Mouse (Mus musculus) heart, postnatal 0 days (tissue): ENCODE results near the gene Rarres1. TPM values are rescaled to one million over a fixed set of nuclear protein-coding genes. Genes with fewer than 3 reads are reported as not detected.

ENCODE experiments used
- ATAC-seq: fragments of 200-750 bp; cut with Nextera tagmentation; 2 replicates; pipeline ENCODE4 v1.8.0; 2017; ENCODE audit warnings: low read depth, moderate number of reproducible peaks, moderate library complexity; ENCODE audit not compliant: insufficient read depth
- DNase-seq: peaks from one replicate; pipeline ENCODE4 v3.0.0-alpha.2; 2016; ENCODE audit warnings: low spot score
- H3K27ac ChIP-seq: fragments of 300-500 bp; sonication (generic); 2 replicates; pipeline ENCODE4 v1.5.1; 2014; ENCODE audit warnings: low read depth, mild to moderate bottlenecking
- H3K27me3 ChIP-seq: fragments of 300-500 bp; sonication (generic); 2 replicates; pipeline ENCODE4 v1.6.1; 2014; ENCODE audit warnings: low read length, mixed read lengths; ENCODE audit not compliant: control insufficient read depth, insufficient read depth
- H3K36me3 ChIP-seq: fragments of 300-500 bp; sonication (generic); replicated peaks from 2 replicates; pipeline ENCODE4 v1.6.1; 2014; ENCODE audit warnings: low read length, mixed read lengths; ENCODE audit not compliant: control insufficient read depth, insufficient read depth
- H3K4me1 ChIP-seq: fragments of 300-500 bp; sonication (generic); 2 replicates; pipeline ENCODE4 v1.6.1; 2014; ENCODE audit warnings: antibody characterized with exemption; ENCODE audit not compliant: control insufficient read depth, insufficient read depth
- H3K4me2 ChIP-seq: fragments of 300-500 bp; sonication (generic); 2 replicates; pipeline ENCODE4 v1.6.1; 2014; ENCODE audit warnings: low read depth, mild to moderate bottlenecking, low read length, moderate library complexity
- H3K4me3 ChIP-seq: fragments of 300-500 bp; sonication (generic); 2 replicates; pipeline ENCODE4 v1.5.1; 2014; ENCODE audit warnings: low read depth, low read length
- H3K9ac ChIP-seq: fragments of 300-500 bp; sonication (generic); replicated peaks from 2 replicates; pipeline ENCODE4 v1.6.1; 2014; ENCODE audit warnings: low read depth, low read length, mixed read lengths
- H3K9me3 ChIP-seq: fragments of 300-500 bp; sonication (generic); replicated peaks from 2 replicates; pipeline ENCODE4 v1.6.1; 2016; ENCODE audit warnings: low read length; ENCODE audit not compliant: control insufficient read depth
- CTCF ChIP-seq: IDR thresholded peaks from 2 replicates; pipeline ENCODE4 v1.5.1; 2016; ENCODE audit warnings: antibody characterized with exemption, control low read depth, low read depth
- EP300 ChIP-seq: IDR thresholded peaks from 2 replicates; pipeline ENCODE4 v1.6.1; 2016; ENCODE audit warnings: antibody characterized with exemption, low read depth
- WGBS: fragments of 180-500 bp; shearing (Covaris S2); extraction: QIAGEN DNeasy Blood & Tissue Kit; methylation state at CpG from one replicate; pipeline ENCODE4 v1.1.7; 2014; 5-methylcytosine and 5-hydroxymethylcytosine counted together
- polyA plus RNA-seq: library from polyadenylated mRNA; unstranded; fragments of >200 nt; fragmentation: Nextera tagmentation; extraction: Ambion mirVana; gene quantifications from 2 replicates; pipeline ENCODE4 v1.2.1, GENCODE M21; 2015
- total RNA-seq: library from RNA; depleted of rRNA; stranded (reverse); fragments of >200 nt; gene quantifications from 2 replicates; pipeline ENCODE4 v1.2.3, GENCODE M21; 2014; ENCODE audit warnings: low replicate concordance

Rarres1 gene
- total and polyA plus RNA-seq, 2 experiments from 2014 or later = 1.1 to 4.0 TPM

DNA sequence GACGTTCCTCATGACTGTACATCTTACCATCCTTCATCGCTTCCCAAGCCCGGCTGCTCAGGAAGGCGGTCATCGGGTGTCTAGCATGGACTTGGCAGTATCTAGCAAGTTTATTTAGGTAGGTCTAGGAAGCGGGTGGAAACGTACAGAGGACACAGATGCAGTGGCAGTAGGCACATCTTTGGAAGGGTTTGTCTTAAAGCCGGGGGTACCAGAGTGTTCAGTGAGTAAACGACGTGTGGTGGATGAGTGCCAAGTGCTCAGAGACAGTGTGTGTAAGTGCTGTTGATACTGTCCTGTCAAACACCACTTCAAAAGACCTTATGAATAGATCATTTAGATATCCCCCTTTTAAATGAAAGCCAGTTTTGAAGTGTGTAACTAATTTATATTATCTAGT lies 52.7 kb downstream of the Rarres1 start:
- TF ChIP-seq EP300 = no peak
- TF ChIP-seq CTCF = no peak
- Histone ChIP-seq H3K9me3 (no peaks in the 10 kb centered on the region), H3K4me3 (peak overlapping the region; percentile 80), H3K27me3 (no peaks in the 10 kb centered on the region), H3K36me3 (peaks cover 41% of the 10 kb centered on the region), H3K4me1 (peaks cover 5% of the 10 kb centered on the region; the same call in 1 of the 2 replicates), H3K4me2 (peak overlapping the region; percentile 95), H3K27ac (no peak overlapping the region), H3K9ac (peak overlapping the region; percentile 72)
- DNase-seq = no peak
- ATAC-seq = no peak; the same call in 1 of the 2 replicates
- 21% methylated on average over 10 of the region's 10 CpGs for WGBS

DNA sequence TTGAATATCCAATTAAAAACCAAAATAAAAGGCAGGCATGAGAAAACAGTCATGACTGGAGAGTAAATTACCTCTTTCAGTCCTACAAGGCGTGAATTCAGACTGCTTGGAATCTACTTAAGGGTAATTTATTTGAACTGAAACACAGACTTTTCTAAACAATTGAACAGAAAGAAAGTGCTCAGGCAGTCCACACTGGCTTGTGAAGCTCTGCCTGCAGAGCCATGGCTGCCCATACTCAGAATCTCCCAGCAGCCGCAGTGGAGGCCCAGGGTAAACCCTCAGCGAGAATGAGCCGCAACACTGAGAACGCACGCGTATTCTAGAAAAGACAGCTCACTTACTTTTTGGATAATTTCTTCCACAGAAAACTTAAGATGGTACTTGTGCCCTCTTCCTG lies 53.3 kb downstream of the Rarres1 start:
- H3K9ac ChIP-seq = no peak overlapping the region
- ATAC-seq = no peak

GRCm38 (mm10) chr3:67459881-67460280 lies 55.4 kb downstream of the Rarres1 start:
- Histone ChIP-seq H3K9ac (no peak overlapping the region), H3K4me2 (no peak overlapping the region), H3K4me3 (no peak overlapping the region), H3K4me1 (peaks cover 5% of the 10 kb centered on the region; the same call in 1 of the 2 replicates), H3K9me3 (no peaks in the 10 kb centered on the region), H3K36me3 (peaks cover 50% of the 10 kb centered on the region), H3K27me3 (no peaks in the 10 kb centered on the region), H3K27ac (no peak overlapping the region)
- 90% methylated on average over 3 of the region's 3 CpGs for WGBS
- TF ChIP-seq EP300 (no peak), CTCF (no peak)
- DNase-seq (no peak), ATAC-seq (no peak)

More for the DNA sequence above, 53.3 kb downstream of the Rarres1 start:
- H3K27me3 ChIP-seq = no peaks in the 10 kb centered on the region
- H3K4me1 ChIP-seq = peaks cover 5% of the 10 kb centered on the region; the same call in 1 of the 2 replicates
- H3K27ac ChIP-seq = no peak overlapping the region
- H3K4me3 ChIP-seq = peak overlapping the region; percentile 80
- DNase-seq = no peak
- no peak for TF ChIP-seq EP300
- TF ChIP-seq CTCF = no peak
- H3K4me2 ChIP-seq = peak overlapping the region; percentile 95
- 87% methylated on average over 7 of the region's 7 CpGs for WGBS
- H3K36me3 ChIP-seq = peaks cover 43% of the 10 kb centered on the region
- H3K9me3 ChIP-seq = no peaks in the 10 kb centered on the region

- H3K27ac ChIP-seq = peak overlapping the region; percentile 23; the same call in 1 of the 2 replicates
- WGBS = 69% methylated on average over 5 of the region's 5 CpGs
- H3K4me3 ChIP-seq = no peak overlapping the region
- H3K4me2 ChIP-seq = no peak overlapping the region
- TF ChIP-seq CTCF (no peak), EP300 (no peak)
- H3K9ac ChIP-seq = no peak overlapping the region
- no peaks in the 10 kb centered on the region for H3K9me3 ChIP-seq
- no peaks in the 10 kb centered on the region for H3K4me1 ChIP-seq
- no peaks in the 10 kb centered on the region for H3K27me3 ChIP-seq
- H3K36me3 ChIP-seq = peaks cover 84% of the 10 kb centered on the region
- DNase-seq (no peak), ATAC-seq (no peak)
These were observed 64.6 kb downstream of the Rarres1 start for GRCm38 (mm10) chr3:67450601-67451210.

DNA sequence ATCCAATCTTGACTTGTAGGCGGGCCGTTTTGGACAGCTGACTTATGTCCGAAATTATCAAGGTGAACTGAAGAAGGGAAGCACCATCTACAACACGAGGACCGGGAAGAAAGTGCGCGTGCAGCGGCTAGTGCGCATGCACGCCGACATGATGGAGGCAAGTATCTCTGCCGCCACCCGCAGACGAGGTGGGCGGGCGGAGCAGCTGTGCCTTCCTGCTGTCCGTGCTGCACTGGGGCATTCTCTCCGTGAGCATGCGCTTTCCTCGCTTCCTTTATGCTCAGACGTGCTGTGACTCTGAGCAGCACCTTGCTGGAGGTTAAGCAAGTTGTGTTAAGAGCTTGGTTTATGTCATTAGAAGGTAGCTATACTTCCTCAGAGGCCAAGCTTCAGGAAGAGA lies 65.7 kb downstream of the Rarres1 start:
- no peak for DNase-seq
- Histone ChIP-seq H3K9ac (no peak overlapping the region), H3K36me3 (peaks cover 84% of the 10 kb centered on the region), H3K27ac (no peak overlapping the region), H3K27me3 (no peaks in the 10 kb centered on the region), H3K4me1 (no peaks in the 10 kb centered on the region), H3K4me2 (no peak overlapping the region), H3K9me3 (no peaks in the 10 kb centered on the region), H3K4me3 (no peak overlapping the region)
- WGBS = 92% methylated on average over 21 of the region's 21 CpGs
- no peak for ATAC-seq
- TF ChIP-seq EP300 = no peak
- TF ChIP-seq CTCF = no peak

GRCm38 (mm10) chr3:67447143-67447542 lies 68.2 kb downstream of the Rarres1 start:
- H3K27me3 ChIP-seq = no peaks in the 10 kb centered on the region
- peaks cover 84% of the 10 kb centered on the region for H3K36me3 ChIP-seq
- 95% methylated on average over 2 of the region's 2 CpGs for WGBS
- H3K9me3 ChIP-seq = no peaks in the 10 kb centered on the region
- H3K4me1 ChIP-seq = no peaks in the 10 kb centered on the region
- H3K4me3 ChIP-seq = no peak overlapping the region
- no peak for ATAC-seq
- H3K27ac ChIP-seq = no peak overlapping the region
- H3K4me2 ChIP-seq = no peak overlapping the region
- TF ChIP-seq EP300 (no peak), CTCF (peak; percentile 9; the same call in 1 of the 2 replicates)
- no peak overlapping the region for H3K9ac ChIP-seq
- no peak for DNase-seq
